In the genomic region with DNA sequence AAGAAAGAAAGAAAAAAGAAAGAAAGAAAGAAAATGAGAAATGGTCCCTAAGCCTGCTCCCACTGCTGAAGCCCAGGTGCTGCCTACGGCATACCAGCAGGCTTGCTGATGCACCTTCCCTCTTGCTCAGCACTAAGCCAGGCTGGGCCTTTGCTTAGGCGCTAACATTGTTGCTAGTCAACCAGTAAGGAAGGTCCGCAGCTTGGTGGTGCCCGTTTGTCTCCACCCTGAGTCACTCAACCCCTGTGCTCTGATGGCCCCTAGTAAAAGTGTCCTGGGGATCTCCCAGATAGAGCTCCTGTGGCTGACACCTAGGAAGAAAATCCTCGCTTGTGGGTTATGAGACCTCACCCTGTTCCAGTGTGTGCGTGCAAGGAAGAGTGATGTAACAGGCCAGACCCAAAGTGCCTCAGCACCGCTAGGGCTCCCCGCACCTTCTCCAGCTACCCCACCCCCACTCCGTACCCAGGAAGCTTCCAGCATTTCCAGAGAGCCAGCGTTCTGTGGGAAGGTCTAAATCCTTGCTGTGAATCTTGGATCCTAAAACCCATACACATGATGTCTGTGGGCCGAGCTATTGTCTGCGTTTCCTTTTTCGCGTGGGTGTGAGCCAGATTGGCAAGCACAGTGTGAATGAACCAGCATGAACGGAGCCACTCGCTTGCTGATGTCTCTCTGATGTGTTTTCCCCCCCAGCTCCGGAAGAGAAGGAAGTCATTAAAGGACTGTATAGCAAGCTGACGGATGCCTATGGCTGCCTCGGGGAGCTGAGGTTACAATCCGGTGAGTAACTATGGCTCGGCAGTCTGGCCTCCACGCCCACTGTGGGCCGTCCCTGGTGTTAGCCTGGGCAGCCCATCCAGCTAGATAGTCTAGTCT, we compare ENCODE assay signal across 8 mouse cellular contexts. TPM values are rescaled to one million over a fixed set of nuclear protein-coding genes. Genes with fewer than 3 reads are reported as not detected.
A peak's percentile ranks its signal among the peaks of the same experiment; 100 is the strongest.
DNase-seq lines count a peak whose midpoint lies in the region; ATAC-seq and TF ChIP-seq lines count a peak whose summit lies in the region.

No protein-coding gene starts in this region.

- TF ChIP-seq CTCF in liver, embryonic 14.5 days (IDR thresholded peaks at IDR 0.05; ENCODE audit: low read depth): no peak
- no peak for TF ChIP-seq CTCF in olfactory bulb, adult 2 months (IDR thresholded peaks at IDR 0.05; ENCODE audit: insufficient read depth, low read depth, low read length)

- peak overlapping the region; percentile 31 for H3K4me2 ChIP-seq in liver, embryonic 14.5 days (ENCODE audit: low read depth)

- no peaks in the 10 kb centered on the region for H3K36me3 ChIP-seq in liver, embryonic 14.5 days (replicated peaks; ENCODE audit: control insufficient read depth, insufficient read depth, low read depth)

- peak; percentile 9 for DNase-seq in spleen, adult 12 weeks (ENCODE audit: low spot score)
- DNase-seq in spleen, postnatal 4 days (ENCODE audit: low spot score in 2 of 2): no peak
- DNase-seq in cerebellum, postnatal 14 days: peak; percentile 52 to 53
- DNase-seq in heart, adult 8-10 months (ENCODE audit: low spot score): peak; percentile 77
- peak; percentile 51 for DNase-seq in kidney, postnatal 10 days
- DNase-seq in liver, embryonic 14.5 days (ENCODE audit: low read depth in 3 of 3, low spot score in 3 of 3): no peak
- DNase-seq in ovary, postnatal 10 days (ENCODE audit: low spot score): no peak

- peaks cover 3 to 27% of the 10 kb centered on the region in 2 experiments; a peak in 2 of 4 replicates for H3K4me1 ChIP-seq in liver, embryonic 14.5 days (replicated peaks; ENCODE audit: control insufficient read depth in 2 of 2, insufficient read depth in 2 of 2, low read length in 1 of 2)
- peaks cover 27% of the 10 kb centered on the region for H3K4me1 ChIP-seq in olfactory bulb, adult 2 months (ENCODE audit: control insufficient read depth, insufficient read depth, low read length)

- peaks cover 5% of the 10 kb centered on the region for H3K27me3 ChIP-seq in liver, embryonic 14.5 days (ENCODE audit: control insufficient read depth, insufficient read depth, low read length)

- no peak overlapping the region for H3K27ac ChIP-seq in liver, embryonic 14.5 days
- H3K27ac ChIP-seq in olfactory bulb, adult 2 months (ENCODE audit: insufficient read depth, low read depth, low read length): peak overlapping the region; percentile 20; the same call in 1 of the 2 replicates

- ATAC-seq in liver, embryonic 14.5 days (ENCODE audit: insufficient read depth): 0 out of 2 replicates have a peak, but pooled peaks have one; percentile 13

- no peaks in the 10 kb centered on the region for H3K9me3 ChIP-seq in liver, embryonic 14.5 days (ENCODE audit: control insufficient read depth, low read length)

- H3K9ac ChIP-seq in liver, embryonic 14.5 days (replicated peaks): no peak overlapping the region

- no peak overlapping the region for H3K4me3 ChIP-seq in liver, embryonic 14.5 days (ENCODE audit: insufficient read depth in 1 of 2, low read depth in 2 of 2, low read length in 2 of 2)
- H3K4me3 ChIP-seq in olfactory bulb, adult 2 months (ENCODE audit: insufficient read depth, low read depth, low read length): peak overlapping the region; percentile 41

- WGBS in liver, embryonic 14.5 days (ENCODE audit: insufficient replicate concordance): 8% methylated on average over 23 of the region's 23 CpGs
- 30% methylated on average over 23 of the region's 23 CpGs for WGBS in olfactory bulb, adult 2 months

- TF ChIP-seq EP300 in liver, embryonic 14.5 days (IDR thresholded peaks at IDR 0.05; ENCODE audit: low read depth): no peak

- no peak for TF ChIP-seq POLR2A in olfactory bulb, adult 2 months (IDR thresholded peaks at IDR 0.05; ENCODE audit: insufficient read depth, low read depth, low read length)

RNA-seq across cellular contexts. Expression of a gene that starts 34.3 kb away (rescaled TPM):
- total RNA-seq in heart, adult 8-10 months (2022): 10 to 100 TPM; 59.2 to 67.8 (median 64.1) TPM
- polyA plus RNA-seq in liver, embryonic 14.5 days (2012; rRNA removed): 1.3 and 1.9 TPM in 2 replicates
- 1.6 TPM in 2 replicates for polyA plus RNA-seq in liver, embryonic 14.5 days (2014; fragmentation: Nextera tagmentation; extraction: Ambion mirVana)
- not detected in 2 replicates for polyA plus RNA-seq in olfactory bulb, adult 2 months (2012; ENCODE audit: insufficient read depth, insufficient read length, low replicate concordance, missing spikeins)

Comparison
In these comparisons a context has a peak if more than half of its experiments do, and no peak if none do; other contexts are left out.
1. DNase-seq: peak in spleen, adult 12 weeks (single experiment), cerebellum, postnatal 14 days (2 of 2), heart, adult 8-10 months (single experiment) and kidney, postnatal 10 days (single experiment); none in spleen, postnatal 4 days (0 of 2), liver, embryonic 14.5 days (0 of 3) and ovary, postnatal 10 days (single experiment).